Mouse (Mus musculus) frontal cortex, postnatal 36 days (tissue): ENCODE data around the gene Cyp2u1.
A peak's percentile ranks its signal among the peaks of the same experiment; 100 is the strongest.

Experiments used
- DNase-seq, 2 experiments: peaks; one replicate each; pipeline ENCODE4 v3.0.0; 2022; ENCODE audit warnings: low spot score in 2 of 2

The Cyp2u1 gene

GRCm38 (mm10) chr3:131255399-131255981 is 47.5 kb downstream of the Cyp2u1 start:
- DNase-seq: no peak

- DNase-seq: no peak
These were observed 48.0 kb downstream of the Cyp2u1 start for GRCm38 (mm10) chr3:131254991-131255390.

- DNase-seq: no peak
These were observed 51.4 kb downstream of the Cyp2u1 start for GRCm38 (mm10) chr3:131251601-131252000.

- DNase-seq: no peak
These were observed 52.0 kb downstream of the Cyp2u1 start for GRCm38 (mm10) chr3:131250978-131251377.

- DNase-seq: no peak
These were observed 52.7 kb downstream of the Cyp2u1 start for GRCm38 (mm10) chr3:131250283-131250682.

GRCm38 (mm10) chr3:131248444-131248843 is 54.6 kb downstream of the Cyp2u1 start:
- no peak for DNase-seq

- no peak for DNase-seq
These were observed 55.2 kb downstream of the Cyp2u1 start for GRCm38 (mm10) chr3:131247851-131248250.

- DNase-seq: no peak
These were observed 55.6 kb downstream of the Cyp2u1 start for GRCm38 (mm10) chr3:131247447-131247846.

GRCm38 (mm10) chr3:131246579-131247046 is 56.4 kb downstream of the Cyp2u1 start:
- no peak for DNase-seq

- peak; percentile 45 to 76 for DNase-seq
These were observed 57.1 kb downstream of the Cyp2u1 start for GRCm38 (mm10) chr3:131245766-131246578.
